Mouse (Mus musculus) liver, postnatal 0 days (tissue): ENCODE results near the gene Cts3. TPM values are rescaled to one million over a fixed set of nuclear protein-coding genes. Genes with fewer than 3 reads are reported as not detected.
"Not testable (repeated sequence)": the region's sequence is repeated elsewhere in the genome, so short reads cannot be mapped to it uniquely, and the experiment has no call there.

ENCODE experiments used
- ATAC-seq: fragments of 200-750 bp; cut with Nextera tagmentation; 2 replicates; pipeline ENCODE4 v1.8.0; 2017; ENCODE audit warnings: mild to moderate bottlenecking, moderate library complexity
- DNase-seq: peaks from one replicate; pipeline ENCODE4 v3.0.0-alpha.2; 2016
- H3K27ac ChIP-seq: fragments of 300-500 bp; sonication (generic); 2 replicates; pipeline ENCODE4 v1.5.1; 2014; ENCODE audit warnings: antibody characterized with exemption, moderate library complexity, mild to moderate bottlenecking, low read depth
- H3K27me3 ChIP-seq: fragments of 300-500 bp; sonication (generic); 2 replicates; pipeline ENCODE4 v1.6.1; 2014; ENCODE audit warnings: low read length, control low read depth, mixed read lengths; ENCODE audit not compliant: insufficient read depth
- H3K36me3 ChIP-seq: fragments of 300-500 bp; sonication (generic); replicated peaks from 2 replicates; pipeline ENCODE4 v1.6.1; 2014; ENCODE audit warnings: mild to moderate bottlenecking, control low read depth, low read length, moderate library complexity, mixed read lengths; ENCODE audit not compliant: insufficient read depth
- H3K4me1 ChIP-seq: fragments of 300-500 bp; sonication (generic); 2 replicates; pipeline ENCODE4 v1.6.1; 2014; ENCODE audit warnings: antibody characterized with exemption, mild to moderate bottlenecking, control low read depth; ENCODE audit not compliant: insufficient read depth
- H3K4me2 ChIP-seq: fragments of 300-500 bp; sonication (generic); 2 replicates; pipeline ENCODE4 v1.6.1; 2014; ENCODE audit warnings: low read depth, mild to moderate bottlenecking, low read length, moderate library complexity, mixed read lengths
- H3K4me3 ChIP-seq: fragments of 300-500 bp; sonication (generic); 2 replicates; pipeline ENCODE4 v1.5.1; 2014; ENCODE audit warnings: low read depth, low read length
- H3K9ac ChIP-seq: fragments of 300-500 bp; sonication (generic); replicated peaks from 2 replicates; pipeline ENCODE4 v1.6.1; 2014; ENCODE audit warnings: mild to moderate bottlenecking, moderate library complexity
- H3K9me3 ChIP-seq: fragments of 300-500 bp; sonication (generic); 2 replicates; pipeline ENCODE4 v1.6.1; 2016; ENCODE audit warnings: mild to moderate bottlenecking, control low read depth, low read length, mixed read lengths
- CTCF ChIP-seq: sonication (generic); IDR thresholded peaks from 2 replicates; pipeline ENCODE4 v1.5.1; 2016; ENCODE audit warnings: antibody characterized with exemption, low read depth
- EP300 ChIP-seq: IDR thresholded peaks from 2 replicates; pipeline ENCODE4 v1.6.1; 2016; ENCODE audit warnings: antibody characterized with exemption, low read depth, mild to moderate bottlenecking
- WGBS: fragments of 180-500 bp; shearing (Covaris S2); extraction: QIAGEN DNeasy Blood & Tissue Kit; methylation state at CpG from one replicate; pipeline ENCODE4 v1.1.7; 2014; ENCODE audit not compliant: insufficient replicate concordance; 5-methylcytosine and 5-hydroxymethylcytosine counted together
- polyA plus RNA-seq: library from polyadenylated mRNA; unstranded; fragments of >200 nt; fragmentation: Nextera tagmentation; extraction: Ambion mirVana; gene quantifications from 2 replicates; pipeline ENCODE4 v1.2.1, GENCODE M21; 2015

The Cts3 gene
- not detected in 2 replicates for polyA plus RNA-seq

DNA sequence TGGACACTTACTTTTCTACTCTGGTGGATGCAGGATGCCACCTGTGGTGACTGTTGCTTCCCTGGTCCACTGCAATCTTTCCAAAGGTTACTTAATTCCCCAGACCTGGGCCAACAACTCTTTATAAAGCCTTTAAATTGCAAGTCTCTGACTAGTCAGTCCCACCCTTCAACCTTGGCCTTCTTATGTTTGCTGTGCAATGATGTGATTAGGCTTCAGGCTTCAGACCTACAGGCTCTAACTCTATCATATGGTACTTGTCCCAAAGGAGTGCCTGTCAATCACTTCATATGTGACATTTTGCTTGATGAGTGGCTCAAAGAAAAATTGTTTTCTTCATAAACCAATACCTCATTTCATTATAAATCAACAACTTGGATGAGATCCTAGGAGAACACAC is at the start of gene Cts3:
Gene Cts3 (minus strand): TSS at position 101 of the 400 bp plus-strand sequence.
- no peaks in the 10 kb centered on the region for H3K36me3 ChIP-seq
- no peak for DNase-seq
- no peak within 1 kb of the TSS for H3K4me2 ChIP-seq
- no peak for ATAC-seq
- no peaks in the 10 kb centered on the region for H3K27me3 ChIP-seq
- no peak within 1 kb of the TSS for H3K27ac ChIP-seq
- no peak within 1 kb of the TSS for H3K4me3 ChIP-seq
- no peak within 1 kb of the TSS for H3K9ac ChIP-seq
- H3K4me1 ChIP-seq: no peaks in the 10 kb centered on the region
- no peaks in the 10 kb centered on the region; the same call in none of the 2 replicates for H3K9me3 ChIP-seq
- no peak for TF ChIP-seq CTCF
- no peak for TF ChIP-seq EP300

DNA sequence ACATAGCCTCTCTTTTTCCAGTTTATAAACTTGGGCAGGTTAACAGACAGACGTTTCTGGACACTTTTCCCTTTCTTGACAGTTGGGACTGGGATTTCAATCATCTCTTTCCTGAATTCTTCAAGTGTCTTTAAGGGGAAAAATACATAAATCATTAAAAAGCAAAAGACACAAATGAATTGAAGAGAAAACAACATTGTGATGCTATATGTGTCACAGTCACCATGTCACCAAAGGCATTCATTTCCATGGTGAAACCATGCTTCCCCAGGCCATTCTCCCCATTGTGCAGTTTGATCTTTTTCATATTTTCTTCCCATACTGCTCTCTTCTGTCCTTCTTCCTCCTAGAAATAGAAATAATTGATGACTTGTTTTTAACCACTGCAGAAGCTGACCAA is 1.9 kb downstream of the Cts3 start, which contains the start of gene Gm49352:
Gene Gm49352 (minus strand): TSS at position 101 of the 400 bp plus-strand sequence.
- not testable (repeated sequence) for ATAC-seq, H3K4me2 ChIP-seq, H3K27me3 ChIP-seq, H3K9ac ChIP-seq, DNase-seq, H3K36me3 ChIP-seq, H3K4me1 ChIP-seq, H3K9me3 ChIP-seq, H3K27ac ChIP-seq, H3K4me3 ChIP-seq
- 13% methylated on average over 1 of the region's 1 CpGs for WGBS

- no peaks in the 10 kb centered on the region for H3K27me3 ChIP-seq
- TF ChIP-seq EP300 (no peak), CTCF (no peak)
- H3K4me2 ChIP-seq: no peak within 1 kb of the TSS
- peaks cover 5% of the 10 kb centered on the region; the same call in 1 of the 2 replicates for H3K9me3 ChIP-seq
- DNase-seq (no peak), ATAC-seq (no peak)
- no peaks in the 10 kb centered on the region for H3K36me3 ChIP-seq
- H3K4me1 ChIP-seq: no peaks in the 10 kb centered on the region
- WGBS: 46% methylated on average over 4 of the region's 4 CpGs
- no peak within 1 kb of the TSS for H3K4me3 ChIP-seq
- no peak within 1 kb of the TSS for H3K9ac ChIP-seq
- no peak within 1 kb of the TSS for H3K27ac ChIP-seq
Observed at GRCm38 (mm10) chr13:61541631-61542030, 28.3 kb downstream of the Cts3 start, which contains the start of gene Ctsm. Ctsm (minus strand) TSS chr13:61541839.

Other genes with a start within 250 kb of the Cts3 start
- not detected in 2 replicates for gene Cts7, start 211.9 kb downstream of the Cts3 start, polyA plus RNA-seq
- gene Ctsm, start 28.3 kb downstream of the Cts3 start, polyA plus RNA-seq: not detected in 2 replicates
- gene Gm49352, start 2.0 kb downstream of the Cts3 start, polyA plus RNA-seq: not detected in 2 replicates